Mouse (Mus musculus): Measurements from ENCODE around the gene Crmp1. TPM values are rescaled to one million over a fixed set of nuclear protein-coding genes. Genes with fewer than 3 reads are reported as not detected.

Gene Crmp1
- 0.85 TPM in 1 of 2 replicates, not detected in the other for polyA plus RNA-seq (2012; ENCODE audit: insufficient read depth, insufficient read length, missing spikeins)

- TF ChIP-seq POLR2A (IDR thresholded peaks at IDR 0.05; ENCODE audit: borderline replicate concordance, low read depth, low read length) (no peak), CTCF (IDR thresholded peaks at IDR 0.05; ENCODE audit: low read depth, low read length) (no peak)
- no peaks in the 10 kb centered on the region for H3K4me1 ChIP-seq (ENCODE audit: control insufficient read depth, insufficient read depth, low read length)
- no peak within 1 kb of the TSS for H3K4me3 ChIP-seq (ENCODE audit: insufficient read depth, low read length)
- H3K27ac ChIP-seq (ENCODE audit: insufficient read depth, low read depth, low read length), result no peak within 1 kb of the TSS
Observed at GRCm38 (mm10) chr5:37241651-37242151, at the start of gene Crmp1. Crmp1 (plus strand) TSS chr5:37241940.

DNA sequence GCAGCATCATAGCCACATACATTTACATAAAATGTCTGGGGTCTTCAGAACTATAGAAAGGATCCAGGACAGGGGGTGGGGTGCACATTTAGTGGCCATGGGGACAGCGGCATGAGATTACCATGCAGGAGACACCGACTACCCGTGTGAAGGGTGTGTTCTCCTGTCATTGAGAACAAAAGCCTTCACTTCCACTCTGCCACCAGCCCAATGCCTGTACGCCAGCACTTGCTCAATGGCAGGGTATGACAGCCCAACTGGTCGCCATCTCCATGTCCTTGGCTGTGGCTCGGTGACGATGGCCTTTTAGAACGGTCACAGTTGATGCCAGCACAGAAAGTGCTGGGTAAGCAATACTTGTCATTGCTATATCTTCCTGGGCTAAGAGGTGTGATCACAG lies 45.5 kb upstream of the Crmp1 start:
- Histone ChIP-seq H3K4me1 (ENCODE audit: control insufficient read depth, insufficient read depth, low read length) (no peaks in the 10 kb centered on the region), H3K4me3 (ENCODE audit: insufficient read depth, low read length) (no peak overlapping the region), H3K27ac (ENCODE audit: insufficient read depth, low read depth, low read length) (no peak overlapping the region)
- TF ChIP-seq CTCF (IDR thresholded peaks at IDR 0.05; ENCODE audit: low read depth, low read length), result no peak
- no peak for TF ChIP-seq POLR2A (IDR thresholded peaks at IDR 0.05; ENCODE audit: borderline replicate concordance, low read depth, low read length)

- H3K27ac ChIP-seq (ENCODE audit: insufficient read depth, low read depth, low read length), result no peak overlapping the region
- H3K4me3 ChIP-seq (ENCODE audit: insufficient read depth, low read length), result no peak overlapping the region
- TF ChIP-seq CTCF (IDR thresholded peaks at IDR 0.05; ENCODE audit: low read depth, low read length), result no peak
- H3K4me1 ChIP-seq (ENCODE audit: control insufficient read depth, insufficient read depth, low read length), result no peaks in the 10 kb centered on the region
Observed at GRCm38 (mm10) chr5:37196666-37197250, 45.0 kb upstream of the Crmp1 start.

GRCm38 (mm10) chr5:37197423-37197822 lies 44.3 kb upstream of the Crmp1 start:
- no peak overlapping the region for H3K4me3 ChIP-seq (ENCODE audit: insufficient read depth, low read length)
- TF ChIP-seq CTCF (IDR thresholded peaks at IDR 0.05; ENCODE audit: low read depth, low read length) (no peak), POLR2A (IDR thresholded peaks at IDR 0.05; ENCODE audit: borderline replicate concordance, low read depth, low read length) (no peak)
- H3K4me1 ChIP-seq (ENCODE audit: control insufficient read depth, insufficient read depth, low read length), result no peaks in the 10 kb centered on the region
- no peak overlapping the region for H3K27ac ChIP-seq (ENCODE audit: insufficient read depth, low read depth, low read length)

DNA sequence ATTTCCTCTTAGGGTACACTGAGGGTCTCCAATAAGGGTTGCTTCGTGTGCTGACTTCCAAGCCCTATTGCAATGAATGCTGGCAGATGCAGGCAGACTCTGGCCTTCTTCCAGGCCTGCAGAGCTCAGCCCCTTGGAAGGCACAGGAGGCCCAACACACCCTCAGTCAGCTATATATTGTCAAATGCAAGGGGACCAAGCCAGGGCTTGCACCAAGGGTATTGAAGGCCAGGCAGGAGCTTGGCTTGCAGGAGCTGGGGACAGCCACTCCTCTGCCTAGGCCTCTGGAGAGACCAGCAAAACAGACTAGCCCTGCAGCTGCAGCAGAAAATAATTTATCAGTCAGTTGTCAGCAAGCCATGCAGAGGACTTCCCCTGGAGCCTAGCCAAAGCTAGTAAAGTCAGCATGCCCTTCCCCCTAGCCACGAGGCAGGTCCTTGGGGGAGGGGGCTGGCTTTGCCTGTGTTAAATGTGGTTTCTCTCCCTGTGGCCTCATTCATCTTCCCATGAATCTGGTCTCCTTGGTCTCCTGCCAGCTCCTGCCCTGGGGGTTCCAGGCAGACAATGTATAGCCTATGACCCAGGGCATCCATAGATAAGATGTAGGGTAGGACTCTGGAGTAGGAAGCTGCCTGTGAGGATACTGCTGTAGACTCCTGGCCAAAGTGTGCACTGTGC lies 43.6 kb upstream of the Crmp1 start:
- TF ChIP-seq POLR2A (IDR thresholded peaks at IDR 0.05; ENCODE audit: borderline replicate concordance, low read depth, low read length) (no peak), CTCF (IDR thresholded peaks at IDR 0.05; ENCODE audit: low read depth, low read length) (no peak)
- H3K4me3 ChIP-seq (ENCODE audit: insufficient read depth, low read length), result no peak overlapping the region
- no peak overlapping the region for H3K27ac ChIP-seq (ENCODE audit: insufficient read depth, low read depth, low read length)

DNA sequence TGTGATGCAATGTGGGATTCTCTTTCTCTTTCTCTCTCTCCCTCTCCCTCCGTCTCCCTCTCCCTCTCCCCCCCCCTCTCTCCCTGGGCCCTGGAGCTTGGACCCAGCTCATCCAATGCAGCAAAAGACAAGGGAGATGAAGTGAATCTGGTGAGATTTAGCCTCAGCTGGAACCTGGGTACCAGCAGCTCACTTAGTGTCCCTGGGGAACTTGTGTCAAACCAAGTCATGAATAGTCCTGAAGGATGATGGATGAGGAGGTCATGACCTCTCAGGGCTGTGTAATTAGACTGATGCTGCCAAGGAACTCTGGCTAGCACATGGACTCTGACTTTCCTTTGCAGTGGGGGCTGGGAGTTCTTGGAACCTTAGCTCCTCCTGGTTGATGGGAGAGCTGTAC lies 39.5 kb upstream of the Crmp1 start:
- H3K27ac ChIP-seq (ENCODE audit: insufficient read depth, low read depth, low read length), result no peak overlapping the region
- no peaks in the 10 kb centered on the region for H3K4me1 ChIP-seq (ENCODE audit: control insufficient read depth, insufficient read depth, low read length)
- H3K4me3 ChIP-seq (ENCODE audit: insufficient read depth, low read length), result no peak overlapping the region
- TF ChIP-seq POLR2A (IDR thresholded peaks at IDR 0.05; ENCODE audit: borderline replicate concordance, low read depth, low read length) (no peak), CTCF (IDR thresholded peaks at IDR 0.05; ENCODE audit: low read depth, low read length) (no peak)

More for the DNA sequence above, 43.6 kb upstream of the Crmp1 start:
- H3K4me1 ChIP-seq (ENCODE audit: control insufficient read depth, insufficient read depth, low read length), result no peaks in the 10 kb centered on the region

DNA sequence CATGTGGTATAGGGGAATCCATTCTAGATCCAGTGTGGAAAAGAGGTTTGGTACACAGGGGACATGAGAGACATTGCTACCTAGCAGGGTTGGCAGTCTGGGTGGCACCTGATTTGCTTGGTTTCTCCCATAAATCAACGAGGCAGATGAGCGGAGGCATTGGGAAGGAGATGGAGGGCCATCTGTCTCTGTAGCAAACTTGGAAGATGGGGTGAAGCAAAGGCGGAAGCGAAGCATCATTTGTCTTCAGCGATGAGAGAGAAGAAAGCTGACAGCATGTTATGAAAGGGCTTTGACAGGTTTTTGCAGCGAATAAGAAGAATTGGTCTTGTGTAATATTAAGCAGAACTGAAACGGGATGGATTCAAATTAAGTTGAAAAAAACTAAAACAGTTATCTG lies 36.9 kb upstream of the Crmp1 start:
- TF ChIP-seq CTCF (IDR thresholded peaks at IDR 0.05; ENCODE audit: low read depth, low read length) (no peak), POLR2A (IDR thresholded peaks at IDR 0.05; ENCODE audit: borderline replicate concordance, low read depth, low read length) (no peak)
- Histone ChIP-seq H3K27ac (ENCODE audit: insufficient read depth, low read depth, low read length) (no peak overlapping the region), H3K4me1 (ENCODE audit: control insufficient read depth, insufficient read depth, low read length) (no peaks in the 10 kb centered on the region), H3K4me3 (ENCODE audit: insufficient read depth, low read length) (no peak overlapping the region)

DNA sequence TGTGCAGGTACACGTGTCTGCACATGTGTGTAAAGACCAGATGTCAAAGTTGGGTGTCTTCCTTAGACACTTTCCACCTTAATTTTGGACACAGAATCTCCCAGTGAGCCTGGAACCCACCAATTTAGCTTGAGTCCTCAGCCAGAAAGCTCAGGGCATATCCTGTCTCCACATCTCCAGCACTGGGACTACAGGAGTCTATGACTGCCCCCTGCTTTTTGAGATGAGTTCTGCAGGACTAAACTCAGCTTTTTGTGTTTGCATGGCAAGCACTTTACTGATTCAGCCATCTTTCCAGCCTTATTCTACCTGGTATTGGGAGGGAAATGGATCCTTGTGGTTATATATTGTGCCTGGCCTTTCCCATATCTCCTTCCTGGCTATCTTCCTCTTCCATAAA lies 36.3 kb upstream of the Crmp1 start:
- H3K4me1 ChIP-seq (ENCODE audit: control insufficient read depth, insufficient read depth, low read length), result no peaks in the 10 kb centered on the region

GRCm38 (mm10) chr5:37206364-37206763 lies 35.4 kb upstream of the Crmp1 start:
- Histone ChIP-seq H3K4me3 (ENCODE audit: insufficient read depth, low read length) (no peak overlapping the region), H3K27ac (ENCODE audit: insufficient read depth, low read depth, low read length) (no peak overlapping the region), H3K4me1 (ENCODE audit: control insufficient read depth, insufficient read depth, low read length) (no peaks in the 10 kb centered on the region)
- no peak for TF ChIP-seq POLR2A (IDR thresholded peaks at IDR 0.05; ENCODE audit: borderline replicate concordance, low read depth, low read length)
- TF ChIP-seq CTCF (IDR thresholded peaks at IDR 0.05; ENCODE audit: low read depth, low read length), result no peak

More for the DNA sequence above, 36.3 kb upstream of the Crmp1 start:
- TF ChIP-seq CTCF (IDR thresholded peaks at IDR 0.05; ENCODE audit: low read depth, low read length) (no peak), POLR2A (IDR thresholded peaks at IDR 0.05; ENCODE audit: borderline replicate concordance, low read depth, low read length) (no peak)
- no peak overlapping the region for H3K27ac ChIP-seq (ENCODE audit: insufficient read depth, low read depth, low read length)
- no peak overlapping the region for H3K4me3 ChIP-seq (ENCODE audit: insufficient read depth, low read length)

DNA sequence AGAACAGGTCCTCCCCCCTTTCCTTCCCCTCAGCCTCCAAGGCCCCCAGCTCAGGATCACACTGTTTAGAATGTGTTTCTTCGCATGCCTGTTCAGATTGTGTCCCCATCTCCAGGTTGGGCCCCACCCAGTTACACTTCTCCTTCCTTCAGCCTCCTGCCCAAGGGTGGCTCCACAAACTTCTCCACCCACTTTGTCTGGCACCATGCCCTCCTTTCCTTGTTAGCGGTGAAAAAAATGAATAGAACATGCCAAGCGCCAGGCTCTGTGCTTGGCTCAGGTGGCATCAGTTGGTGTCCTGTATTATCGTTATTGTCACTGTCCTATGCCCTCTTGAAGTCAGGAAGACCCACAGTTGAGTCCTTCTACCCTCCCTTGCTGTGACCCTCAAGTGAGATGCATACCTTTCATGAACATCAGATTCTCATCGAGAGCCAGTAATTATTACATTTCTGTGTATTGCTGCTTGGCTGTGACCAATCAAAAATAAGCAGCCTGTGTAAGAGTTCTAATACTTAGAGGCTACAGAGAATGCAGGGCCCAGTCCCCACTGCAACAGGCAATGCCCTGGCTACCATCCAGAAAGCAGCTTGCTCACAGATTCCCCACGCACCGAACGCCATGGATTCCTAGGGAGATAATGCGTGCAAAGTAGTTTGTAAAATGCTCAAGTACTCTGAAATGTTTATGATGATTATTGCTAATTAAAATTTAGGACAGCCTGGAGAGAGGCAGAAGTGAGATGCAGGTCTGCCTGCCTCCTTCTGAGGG lies 28.6 kb upstream of the Crmp1 start:
- Histone ChIP-seq H3K4me1 (ENCODE audit: control insufficient read depth, insufficient read depth, low read length) (no peaks in the 10 kb centered on the region), H3K4me3 (ENCODE audit: insufficient read depth, low read length) (no peak overlapping the region), H3K27ac (ENCODE audit: insufficient read depth, low read depth, low read length) (no peak overlapping the region)
- no peak for TF ChIP-seq CTCF (IDR thresholded peaks at IDR 0.05; ENCODE audit: low read depth, low read length)
- TF ChIP-seq POLR2A (IDR thresholded peaks at IDR 0.05; ENCODE audit: borderline replicate concordance, low read depth, low read length), result no peak

Measured in bone marrow macrophage, adult 2 months (primary cell).